Mouse (Mus musculus) monocyte, adult 2 months (primary cell): ENCODE data around the gene Ece1.
A peak's percentile ranks its signal among the peaks of the same experiment; 100 is the strongest.
"Not testable (repeated sequence)": the region's sequence is repeated elsewhere in the genome, so short reads cannot be mapped to it uniquely, and the experiment has no call there.

Experiments
- DNase-seq, 2 experiments: peaks; one replicate each; pipeline ENCODE4 v3.0.0; 2022; ENCODE audit warnings: low spot score in 2 of 2, low read depth in 1 of 2

Ece1 gene

DNA sequence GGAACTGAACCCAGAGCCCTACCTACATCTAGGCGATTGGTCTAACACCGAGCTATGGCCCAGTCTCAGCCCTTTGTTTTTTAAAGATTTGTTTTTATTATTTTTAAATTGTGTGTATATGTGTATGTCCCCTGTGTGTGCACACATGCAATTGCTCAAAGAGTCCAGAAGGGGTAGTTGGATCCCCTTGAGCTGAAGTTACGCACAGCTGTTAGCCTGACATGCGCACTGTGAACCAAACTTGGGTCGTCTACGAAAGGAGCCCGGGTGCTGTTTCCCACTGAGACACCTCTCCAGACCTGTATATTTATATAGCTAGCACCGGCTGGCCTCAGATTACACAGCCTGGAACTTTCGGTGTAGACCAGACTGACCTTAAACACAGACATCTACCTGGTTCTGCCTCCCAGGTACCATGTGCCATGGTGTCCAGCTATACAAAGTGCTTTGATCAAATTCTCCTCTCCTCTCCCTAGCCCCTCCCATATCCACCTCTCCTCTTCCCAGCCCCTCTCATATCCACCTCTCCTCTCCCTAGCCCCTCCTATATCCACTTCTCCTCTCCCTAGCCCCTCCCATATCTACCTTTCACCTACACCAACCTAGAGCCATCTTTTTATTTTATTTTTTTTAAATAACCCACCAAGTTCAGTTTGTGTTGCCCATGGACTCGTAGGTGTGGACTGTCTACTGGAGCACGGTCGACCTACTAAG is 79.3 kb downstream of the Ece1 start:
- no peak for DNase-seq

DNA sequence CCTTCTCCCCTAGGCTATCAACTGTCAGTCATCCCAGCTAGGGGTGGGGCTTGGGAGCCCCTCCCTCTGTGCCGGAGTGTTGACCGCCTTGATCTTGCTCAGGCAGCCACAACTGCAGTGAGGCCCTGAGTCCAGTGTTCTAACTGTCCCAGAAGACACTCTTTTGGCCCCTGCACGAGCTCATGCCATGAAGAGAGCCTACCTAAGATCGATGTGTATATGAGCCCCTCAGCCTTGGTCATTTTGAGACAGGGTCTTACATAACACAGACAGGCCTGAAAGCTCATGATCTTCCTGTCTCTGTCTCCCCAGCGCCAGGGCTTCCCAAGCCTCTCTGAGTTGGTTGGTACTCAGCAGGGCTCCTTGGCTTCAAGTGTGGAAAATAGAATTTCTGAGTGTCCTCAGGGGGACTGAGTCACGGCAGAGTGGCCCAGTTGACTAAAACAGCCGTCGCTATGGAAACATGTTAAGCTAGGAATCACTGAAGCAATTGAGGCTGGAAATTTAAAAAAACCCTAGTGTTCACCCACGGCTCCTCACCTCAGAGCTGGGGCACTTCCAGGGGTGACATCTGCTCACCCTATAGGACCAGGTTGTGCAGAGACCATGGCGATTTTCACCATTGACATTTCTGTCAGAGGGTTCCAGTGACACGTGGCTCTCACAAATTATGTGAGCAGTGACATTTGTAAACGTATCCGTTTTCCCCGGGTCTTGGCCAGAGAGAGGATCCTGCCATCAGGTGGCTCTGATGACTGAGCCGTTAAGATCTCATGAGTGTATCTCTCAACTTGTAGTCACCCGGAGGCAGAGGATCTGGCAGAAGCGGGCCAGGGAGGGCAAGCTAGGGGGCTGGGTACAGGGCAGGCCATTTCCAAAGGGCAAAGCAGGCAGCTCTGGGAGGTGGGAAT is 80.1 kb downstream of the Ece1 start:
- no peak for DNase-seq

DNA sequence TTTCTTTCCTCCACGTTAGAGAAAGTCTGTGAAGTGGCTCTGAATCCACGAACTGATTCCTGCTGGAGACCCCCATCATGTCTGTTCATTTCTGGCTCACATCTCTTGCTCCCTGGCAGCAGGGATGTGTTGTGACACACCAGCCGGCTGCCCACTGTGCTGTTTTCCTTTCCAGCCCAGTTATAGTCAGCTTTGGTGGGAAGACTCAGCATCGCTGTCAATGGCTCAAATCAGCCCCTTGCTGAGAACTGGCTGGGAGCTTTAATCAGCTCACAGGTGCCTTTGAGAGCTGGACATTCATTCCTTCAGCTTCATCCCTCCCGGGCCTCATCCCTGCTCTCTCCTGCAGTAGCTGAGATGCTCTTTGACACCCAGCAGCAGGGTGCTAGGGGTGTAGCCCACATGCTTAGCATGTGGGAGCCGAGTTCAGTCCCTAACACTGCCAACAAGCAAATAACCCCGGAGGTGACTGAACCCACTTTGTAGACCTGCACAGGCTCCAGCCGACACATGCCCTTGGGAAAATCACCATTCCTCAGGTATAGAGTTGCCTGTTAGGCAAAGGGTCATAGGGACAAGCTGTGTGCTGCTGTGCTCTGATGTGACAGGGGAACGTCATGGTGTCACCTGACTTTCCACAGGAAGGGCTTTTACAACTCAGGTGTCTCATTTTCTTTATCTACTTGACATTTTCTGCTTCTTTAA is 80.9 kb downstream of the Ece1 start:
- no peak for DNase-seq

DNA sequence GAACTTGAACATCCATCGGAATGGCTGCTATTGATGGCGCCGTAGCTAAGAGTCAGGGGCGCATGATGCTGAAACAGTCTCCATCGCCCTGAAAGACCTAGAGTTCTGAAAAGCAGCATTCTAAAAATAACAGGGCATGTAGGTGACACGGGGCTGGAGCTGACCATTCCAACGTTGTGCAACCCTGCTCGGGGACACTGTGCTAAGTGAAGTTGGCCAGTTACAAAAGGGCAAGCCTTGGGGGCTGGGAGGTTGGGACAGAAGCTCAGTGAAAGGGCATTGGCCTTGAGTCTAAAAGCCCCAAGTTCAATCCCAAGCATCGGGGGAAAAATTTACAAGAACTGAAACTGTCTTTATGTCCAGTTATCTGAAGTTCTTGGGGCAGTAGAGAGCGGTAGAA is 81.5 kb downstream of the Ece1 start:
- no peak for DNase-seq

DNA sequence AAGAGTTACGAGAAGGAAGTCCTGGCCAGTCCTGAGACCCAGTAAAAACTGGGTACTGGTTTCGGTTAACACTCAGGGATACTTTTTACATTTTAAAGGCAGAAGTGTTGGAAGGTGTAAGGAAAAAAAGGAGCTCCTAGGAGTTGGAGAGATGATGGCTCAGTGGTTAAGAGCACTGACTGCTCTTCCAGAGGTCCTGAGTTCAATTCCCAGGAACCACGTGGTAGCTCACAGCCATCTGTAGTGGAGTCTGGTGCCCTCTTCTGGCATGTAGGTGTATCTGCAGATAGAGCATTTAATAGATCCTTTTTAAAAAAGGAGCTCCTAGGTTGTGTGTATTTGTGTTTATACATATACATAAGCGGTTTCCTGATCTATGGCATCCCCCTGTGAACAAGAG is 83.3 kb downstream of the Ece1 start:
- DNase-seq: no peak

DNA sequence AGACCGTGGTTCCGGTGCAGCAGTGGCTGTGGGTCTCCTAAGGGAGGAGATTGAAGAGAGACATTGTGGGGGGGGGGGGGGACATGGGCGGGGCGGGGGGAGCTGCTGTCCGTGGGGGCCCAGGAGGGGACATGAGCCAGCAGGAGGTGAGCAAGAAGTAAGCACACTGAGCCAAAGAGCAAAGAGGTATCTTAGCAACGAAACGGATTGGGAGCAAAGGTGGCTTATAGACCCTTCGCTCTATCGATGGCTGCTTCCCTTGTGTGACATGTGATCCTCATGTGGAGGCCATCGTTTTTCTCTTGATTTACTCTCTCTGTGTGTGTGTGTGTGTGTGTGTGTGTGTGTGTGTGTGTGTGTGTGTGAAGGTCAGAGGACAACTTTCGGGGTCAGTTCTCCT is 84.4 kb downstream of the Ece1 start:
- DNase-seq: no peak

DNA sequence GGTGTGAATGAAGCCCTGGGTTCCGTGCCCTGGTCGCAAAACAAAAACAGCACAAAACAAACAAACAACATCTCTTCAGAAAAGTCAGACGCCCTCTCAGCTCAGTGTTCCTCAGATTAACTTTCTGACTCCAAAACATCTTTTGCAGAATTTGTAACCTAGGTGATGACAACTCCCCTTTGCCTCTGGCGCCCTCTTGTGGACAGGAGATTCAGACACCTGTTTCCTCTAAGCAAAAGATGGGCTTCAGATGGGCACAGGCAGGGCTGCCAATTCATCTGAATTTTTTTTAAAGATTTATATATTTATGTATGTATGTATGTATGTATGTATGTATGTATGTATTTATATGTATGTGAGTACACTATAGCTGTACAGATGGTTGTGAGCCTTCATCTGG is 90.8 kb downstream of the Ece1 start:
- peak in 1 of 2 experiments; percentile 23 for DNase-seq

DNA sequence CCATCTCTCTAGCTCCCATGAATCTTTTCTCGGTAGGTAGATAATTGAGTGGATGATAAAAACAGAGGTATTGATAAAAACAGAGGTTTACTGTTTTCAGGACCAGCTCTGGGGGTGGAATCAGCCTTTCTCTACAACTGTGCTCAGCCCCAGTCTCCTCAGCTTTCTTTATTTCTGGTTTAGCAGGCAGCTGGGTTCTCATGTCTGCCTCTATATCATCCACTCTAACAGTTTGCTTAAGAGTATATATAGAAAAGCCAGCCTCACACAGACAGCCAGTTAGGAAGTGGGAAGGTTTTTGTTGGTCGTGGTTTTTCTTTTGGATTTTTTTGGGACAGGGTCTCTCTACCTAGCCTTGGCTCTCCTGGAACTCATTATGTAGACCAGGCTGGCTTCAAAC is 92.1 kb downstream of the Ece1 start:
- DNase-seq: no peak

DNA sequence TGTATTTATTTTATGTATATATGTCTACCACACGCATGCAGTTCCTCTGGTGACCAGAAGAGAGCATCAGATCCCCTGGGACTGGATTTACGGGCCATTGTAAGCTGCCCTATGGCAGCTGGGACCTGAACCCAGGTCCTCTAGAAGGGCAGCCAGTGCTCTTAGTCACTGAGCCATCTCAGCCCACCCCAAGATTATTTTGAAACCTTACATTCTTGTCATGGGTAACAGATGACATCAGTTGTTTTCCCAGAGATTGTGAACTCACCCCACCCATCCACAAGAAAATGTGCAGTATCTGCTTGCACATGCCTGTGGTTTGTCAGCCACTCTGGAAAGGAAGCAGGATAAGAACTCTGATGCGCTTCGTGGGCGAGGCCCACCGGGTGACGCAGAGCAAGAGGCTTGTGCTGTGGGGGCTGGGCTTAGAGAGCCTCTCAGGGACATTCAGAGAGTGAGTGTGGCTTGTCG is 92.9 kb downstream of the Ece1 start:
- DNase-seq: no peak

DNA sequence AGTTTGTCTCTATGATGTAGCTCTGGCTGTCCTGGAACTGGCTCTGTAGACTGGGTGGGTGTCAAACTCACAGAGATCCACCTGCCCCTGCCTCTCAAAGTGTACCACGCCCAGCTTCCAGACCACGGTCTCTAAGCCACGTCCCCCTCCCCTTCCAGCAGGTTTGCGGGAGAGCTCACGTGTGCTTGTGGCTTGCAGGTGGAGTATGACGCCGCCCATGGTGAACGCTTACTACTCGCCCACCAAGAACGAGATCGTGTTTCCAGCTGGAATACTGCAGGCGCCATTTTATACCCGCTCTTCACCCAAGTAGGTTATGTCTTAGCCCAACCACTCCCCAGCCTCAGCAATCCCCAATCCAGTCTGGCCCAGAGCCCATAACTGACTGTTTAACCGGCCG is 94.2 kb downstream of the Ece1 start:
- no peak for DNase-seq

DNA sequence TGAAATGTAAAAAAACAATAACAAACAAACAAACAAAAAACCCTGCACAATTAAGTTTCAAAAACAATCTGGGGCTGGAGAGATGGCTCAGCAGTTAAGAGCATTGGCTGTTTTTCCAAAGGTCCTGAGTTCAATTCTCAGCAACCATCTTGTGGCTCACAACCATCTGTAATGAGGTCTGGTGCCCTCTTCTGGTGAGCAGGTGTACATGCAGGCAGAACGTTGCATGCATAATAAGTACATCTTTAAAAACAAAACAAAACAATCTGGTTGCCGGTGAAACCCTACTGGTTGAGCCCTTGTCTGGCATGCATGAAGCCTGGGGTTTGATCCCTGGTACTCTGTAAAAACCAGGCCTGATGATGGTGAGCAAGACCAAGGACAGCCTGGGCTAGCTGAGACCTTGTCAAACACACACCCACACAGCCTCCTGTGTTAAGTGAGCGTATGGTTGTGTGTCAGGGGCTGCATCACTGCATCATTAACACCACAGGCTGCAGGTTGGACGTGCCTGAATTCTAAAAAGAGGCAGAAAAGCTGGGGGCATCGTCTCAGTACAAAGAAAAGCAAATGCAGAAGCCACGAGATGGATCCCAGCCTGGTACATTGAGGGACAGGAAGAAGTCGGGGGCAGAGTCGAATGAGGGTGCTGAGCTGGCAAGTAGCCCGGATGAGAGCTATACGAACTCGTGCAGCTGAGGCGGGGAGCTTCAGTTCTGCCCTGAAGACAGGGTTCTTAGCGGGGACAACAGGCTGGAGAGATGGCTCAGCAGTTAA is 98.0 kb downstream of the Ece1 start:
- DNase-seq: no peak

DNA sequence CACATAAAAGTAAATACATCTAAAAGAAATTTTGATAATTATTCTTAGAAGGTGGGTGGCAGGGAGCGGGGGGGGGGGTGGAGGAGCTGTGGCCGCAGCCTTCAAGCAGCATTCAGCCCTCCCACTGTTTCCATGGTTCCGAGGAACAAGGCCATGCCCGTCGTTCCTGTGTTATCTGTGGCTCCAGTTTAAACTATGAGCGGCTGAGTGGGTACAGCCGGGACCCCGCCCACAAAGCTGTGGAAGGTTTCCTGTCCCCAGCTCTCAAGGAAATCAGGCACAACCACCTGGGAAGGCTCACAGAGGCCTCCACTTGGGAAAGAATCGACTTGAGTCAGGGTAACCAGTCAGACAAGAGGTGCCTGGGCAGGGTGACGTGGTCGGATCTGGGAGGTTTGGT is 98.7 kb downstream of the Ece1 start:
- no peak for DNase-seq

DNA sequence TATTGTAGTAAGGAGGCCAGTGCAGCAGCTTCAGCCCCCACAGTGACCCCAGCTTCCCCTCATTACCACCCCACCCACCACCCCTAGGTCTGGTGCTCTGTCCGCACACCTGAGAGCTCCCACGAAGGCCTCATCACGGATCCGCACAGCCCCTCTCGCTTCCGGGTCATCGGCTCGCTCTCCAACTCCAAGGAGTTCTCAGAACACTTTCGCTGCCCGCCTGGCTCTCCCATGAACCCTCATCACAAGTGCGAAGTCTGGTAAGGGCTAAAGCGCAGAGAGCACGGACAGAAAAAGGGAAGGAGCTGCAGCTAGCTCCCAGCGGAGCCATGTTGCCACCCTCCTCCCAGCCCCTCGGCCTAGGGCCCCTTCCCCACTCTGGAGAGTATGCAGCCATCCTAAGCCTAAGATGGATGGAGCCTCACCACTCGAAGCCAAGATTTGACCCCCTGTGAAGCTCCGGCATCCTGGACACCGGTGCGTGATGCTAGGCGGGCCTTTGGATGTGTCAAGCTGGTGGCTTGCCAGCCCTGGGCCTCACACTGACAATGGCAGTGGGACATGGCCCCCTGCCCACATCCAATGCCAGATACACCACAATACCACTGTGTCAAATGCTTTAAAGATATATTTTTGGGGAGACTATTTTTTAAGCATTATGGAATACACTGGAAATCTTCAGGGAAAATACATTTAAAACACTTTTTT is 100.8 kb downstream of the Ece1 start:
- no peak for DNase-seq

DNA sequence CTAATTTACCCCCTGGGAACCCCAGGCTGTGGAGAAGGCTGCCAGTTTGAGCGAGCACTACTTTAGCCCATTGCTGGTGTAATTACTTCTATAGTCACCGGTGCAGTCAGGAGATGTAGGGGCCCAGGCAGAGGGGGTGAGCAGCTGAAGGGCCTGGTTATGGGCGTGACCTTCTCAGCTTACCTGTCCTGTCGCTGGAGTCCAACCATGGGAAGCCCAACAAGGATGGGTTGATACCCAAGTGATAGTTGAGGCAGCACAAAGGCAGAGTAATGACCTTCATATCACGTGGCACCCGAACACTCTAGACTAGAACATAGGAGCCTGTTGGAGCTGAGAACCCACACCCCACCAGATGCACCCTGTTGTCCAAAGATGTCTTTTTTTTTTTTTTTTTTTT is 101.4 kb downstream of the Ece1 start:
- DNase-seq: no peak

DNA sequence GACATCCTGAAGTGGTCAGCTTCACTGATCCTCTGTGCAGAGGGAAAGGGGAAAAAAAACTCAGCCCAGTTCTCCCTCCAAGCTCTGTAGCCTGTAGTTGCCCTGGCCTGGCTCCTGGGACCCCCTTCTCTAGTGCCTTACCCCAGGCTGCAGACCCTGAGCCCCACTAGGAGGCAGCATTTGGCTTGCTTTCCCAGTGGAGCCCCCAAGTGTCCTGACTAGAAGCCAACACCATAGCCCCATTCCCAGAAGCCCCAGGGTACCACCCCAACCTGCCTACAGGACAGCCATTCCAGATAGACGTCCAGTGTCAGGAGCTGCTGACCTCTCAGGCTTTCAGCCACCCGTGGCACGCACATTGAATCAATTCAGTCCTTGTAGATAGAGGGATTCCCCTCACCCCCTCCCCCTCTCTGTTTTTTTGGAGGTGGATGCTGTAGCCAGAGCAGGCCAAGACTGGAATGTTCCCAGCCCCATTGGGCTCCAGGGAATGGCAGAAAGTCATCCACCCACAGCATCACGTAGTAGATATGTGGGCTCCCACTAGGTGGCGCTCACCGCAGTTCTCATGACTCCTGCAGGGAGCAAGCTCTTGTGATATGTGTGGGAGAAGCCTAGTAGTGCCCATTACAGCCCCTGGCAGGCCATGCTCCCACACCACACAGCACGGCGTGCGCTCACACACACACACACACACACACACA is 102.0 kb downstream of the Ece1 start:
- DNase-seq: peak; percentile 24 to 36

DNA sequence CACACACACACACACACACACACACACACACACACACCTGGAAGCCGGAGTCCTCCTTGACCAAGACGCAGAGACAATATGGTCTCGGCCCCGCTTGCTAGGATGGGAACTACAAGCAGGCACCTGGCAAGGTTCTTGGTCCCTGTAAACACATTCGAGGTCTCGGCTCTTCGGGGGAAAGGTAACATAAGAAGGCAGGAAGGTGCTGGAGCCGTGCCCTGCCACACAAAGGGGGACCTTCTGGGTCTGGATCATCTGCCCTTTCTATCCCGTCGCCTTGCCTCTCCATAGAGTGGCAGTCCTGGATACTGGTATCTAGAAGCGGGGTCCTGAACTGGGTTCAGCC is 102.5 kb downstream of the Ece1 start:
- DNase-seq: no peak

DNA sequence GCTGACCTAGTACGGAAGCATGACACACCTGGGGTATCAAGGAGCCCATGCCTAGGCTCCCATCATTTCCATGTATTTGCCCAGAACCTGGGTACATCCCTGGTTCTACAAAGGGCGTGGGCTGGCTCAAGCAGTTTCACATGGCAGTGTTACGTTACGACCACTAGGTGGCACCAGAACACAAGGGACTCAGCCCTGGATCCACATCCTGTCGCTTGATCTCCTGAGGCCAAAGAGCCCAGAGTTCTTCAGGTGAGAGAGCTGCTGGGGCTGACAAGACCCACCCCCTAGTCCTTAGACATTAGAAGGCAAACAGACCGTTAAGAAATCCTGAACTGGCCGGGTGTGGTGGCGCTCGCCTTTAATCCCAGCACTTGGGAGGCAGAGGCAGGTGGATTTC is 106.2 kb downstream of the Ece1 start:
- peak; percentile 16 to 37 for DNase-seq

DNA sequence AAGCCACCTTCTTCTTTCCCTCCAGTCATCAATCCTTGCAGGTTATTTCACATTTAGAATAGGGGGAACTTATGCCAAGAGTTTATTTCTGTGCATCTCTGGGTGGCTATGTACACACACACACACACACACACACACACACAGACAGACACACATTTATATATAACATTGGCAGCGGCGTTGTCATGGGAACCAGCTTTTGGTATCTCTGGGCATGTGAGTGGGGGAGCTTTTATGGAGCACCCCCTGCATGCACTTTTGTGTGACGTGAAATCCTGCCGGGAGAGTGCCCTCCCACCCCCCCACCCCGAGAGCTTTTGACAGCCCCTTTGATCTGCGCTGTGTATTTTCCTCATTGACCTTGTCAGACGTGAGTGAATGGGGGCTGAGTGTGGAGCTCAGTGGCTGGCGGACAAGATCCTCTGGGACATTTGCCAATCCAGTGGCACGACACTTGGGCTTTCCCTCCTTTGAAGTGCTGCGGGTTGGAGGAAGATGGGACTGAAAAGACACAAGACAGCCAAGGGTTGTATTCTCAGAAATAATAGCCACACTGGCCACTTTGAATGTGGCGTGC is 108.7 kb downstream of the Ece1 start:
- DNase-seq: not testable (repeated sequence)

DNA sequence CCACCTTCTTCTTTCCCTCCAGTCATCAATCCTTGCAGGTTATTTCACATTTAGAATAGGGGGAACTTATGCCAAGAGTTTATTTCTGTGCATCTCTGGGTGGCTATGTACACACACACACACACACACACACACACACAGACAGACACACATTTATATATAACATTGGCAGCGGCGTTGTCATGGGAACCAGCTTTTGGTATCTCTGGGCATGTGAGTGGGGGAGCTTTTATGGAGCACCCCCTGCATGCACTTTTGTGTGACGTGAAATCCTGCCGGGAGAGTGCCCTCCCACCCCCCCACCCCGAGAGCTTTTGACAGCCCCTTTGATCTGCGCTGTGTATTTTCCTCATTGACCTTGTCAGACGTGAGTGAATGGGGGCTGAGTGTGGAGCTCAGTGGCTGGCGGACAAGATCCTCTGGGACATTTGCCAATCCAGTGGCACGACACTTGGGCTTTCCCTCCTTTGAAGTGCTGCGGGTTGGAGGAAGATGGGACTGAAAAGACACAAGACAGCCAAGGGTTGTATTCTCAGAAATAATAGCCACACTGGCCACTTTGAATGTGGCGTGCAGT is 112.9 kb downstream of the Ece1 start:
- not testable (repeated sequence) for DNase-seq
